Mouse (Mus musculus) gastrocnemius, postnatal 36 days (tissue): ENCODE measurements around the gene Myrf. TPM values are rescaled to one million over a fixed set of nuclear protein-coding genes. Genes with fewer than 3 reads are reported as not detected.
"Not testable (repeated sequence)": the region's sequence is repeated elsewhere in the genome, so short reads cannot be mapped to it uniquely, and the experiment has no call there.

Experiments used
- DNase-seq, 2 experiments: peaks; one replicate each; pipeline ENCODE4 v3.0.0; 2022
- intact Hi-C: fragments of 180-260 bp; cut with DNase I; formaldehyde crosslinking; loops from one replicate; pipeline ENCODE4 v1.15.1; 2025
- total RNA-seq, 2 experiments: library from RNA; stranded (reverse); gene quantifications; 2 replicates each; pipeline ENCODE4 v1.2.3; 2021

The Myrf gene
- total RNA-seq, 2 experiments from 2014 or later, result 0.08 TPM; not detected in 1

GRCm38 (mm10) chr19:10184096-10184495, 56.5 kb downstream of the Myrf start:
- intact Hi-C loops, result no loop called here
- DNase-seq, result no peak

DNA sequence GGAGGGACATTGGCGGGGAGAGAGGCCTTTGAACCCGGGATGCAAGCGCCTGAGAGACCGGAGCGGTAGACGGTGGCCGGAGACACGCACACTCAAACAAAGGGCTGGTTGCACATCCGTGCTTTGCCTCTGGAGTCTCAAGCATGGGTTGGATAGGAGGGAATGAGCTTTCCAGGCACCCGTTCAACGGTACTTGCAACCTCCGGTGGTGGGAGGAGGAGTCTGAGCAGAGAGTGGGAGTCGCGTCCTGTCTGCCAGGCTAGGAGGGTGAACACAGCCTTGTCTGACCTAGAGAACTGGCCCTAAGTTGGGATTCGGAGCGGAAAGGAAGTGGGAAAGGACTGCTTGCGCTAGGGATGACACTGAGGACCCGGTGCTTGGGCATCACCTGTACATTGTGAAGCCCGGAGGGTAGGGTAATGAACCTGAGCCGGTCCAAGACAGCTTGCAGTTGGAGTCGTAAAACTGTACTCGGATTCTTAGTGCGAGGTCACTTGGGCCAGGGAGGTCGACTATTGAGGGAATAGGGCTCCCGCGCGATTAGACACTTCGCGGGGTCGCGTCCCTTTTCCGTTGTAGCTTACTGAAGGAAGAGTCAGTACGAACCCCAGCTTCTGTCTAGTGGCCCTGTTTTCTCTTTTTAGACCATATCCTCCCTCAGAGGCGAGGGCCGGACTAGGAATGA, 57.1 kb downstream of the Myrf start:
- intact Hi-C loops, result no loop called here
- peak in 1 of 2 experiments; percentile 38 for DNase-seq

- peak; percentile 81 to 87 for DNase-seq
- intact Hi-C loops, result no loop called here
Measured at GRCm38 (mm10) chr19:10182670-10183298, 57.8 kb downstream of the Myrf start, which contains the start of gene Fads1. Gene Fads1 (plus strand): TSS chr19:10182888.

GRCm38 (mm10) chr19:10182142-10182541, 58.4 kb downstream of the Myrf start:
- intact Hi-C loops, result no loop called here
- DNase-seq, result no peak

DNA sequence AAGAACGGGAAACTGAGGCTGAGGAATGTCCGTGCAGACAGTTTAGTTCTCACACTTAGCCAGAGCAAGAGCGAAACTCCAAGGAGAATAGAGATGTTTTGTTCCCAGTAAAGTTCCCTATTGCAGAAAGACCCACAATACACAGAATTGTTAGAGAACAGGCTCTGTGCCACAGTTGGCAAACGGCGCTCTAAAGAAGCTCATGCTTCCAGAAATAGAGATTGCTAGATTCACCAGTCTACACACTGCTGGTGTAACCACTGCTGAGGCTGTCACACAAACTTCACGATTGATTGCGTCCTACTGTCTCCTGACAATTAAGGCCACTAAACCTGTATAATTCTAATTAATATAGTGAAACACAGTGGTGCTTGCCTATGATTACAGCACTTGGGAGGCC, 59.3 kb downstream of the Myrf start:
- DNase-seq, result no peak
- intact Hi-C loops, result no loop called here

DNA sequence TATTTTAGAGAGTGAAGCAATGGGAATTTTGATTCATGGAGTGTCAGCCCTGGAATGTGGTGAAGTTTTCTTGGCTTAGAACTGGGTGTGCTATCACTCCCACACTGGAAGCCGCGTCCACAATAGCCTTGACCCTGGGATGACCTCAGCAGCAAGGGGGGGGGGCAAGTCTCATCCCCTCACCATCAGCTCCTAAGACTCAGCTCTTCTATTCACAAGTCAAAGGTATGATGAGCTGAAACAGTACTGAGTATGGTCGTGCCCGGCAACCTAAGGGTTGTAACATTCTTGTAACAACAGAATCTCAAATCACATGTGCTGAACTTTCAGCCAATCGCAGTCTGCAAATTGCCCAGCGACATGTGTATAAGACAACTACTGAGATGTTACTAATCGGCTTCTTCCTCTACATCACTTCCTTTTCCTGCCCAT, 63.6 kb downstream of the Myrf start:
- intact Hi-C loops, result no loop called here
- DNase-seq, result no peak

DNA sequence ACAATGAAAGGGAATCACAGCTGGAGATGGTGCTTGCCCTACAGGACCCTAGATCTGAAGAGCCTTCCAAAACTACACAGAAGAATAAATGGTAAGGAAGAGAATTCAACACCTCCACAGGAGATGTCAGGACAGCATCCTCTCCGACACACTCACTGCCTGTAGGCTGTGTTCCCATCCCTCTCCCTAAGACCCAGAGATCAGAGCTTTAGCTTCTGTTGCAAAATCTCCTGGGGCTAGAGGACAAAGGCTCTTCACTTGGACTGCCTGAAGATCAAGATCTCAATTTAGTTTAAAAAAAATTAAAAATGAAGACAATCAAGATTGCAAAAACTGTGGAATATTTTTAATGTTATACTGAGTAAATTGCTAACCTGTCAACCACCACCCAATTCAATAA, 64.1 kb downstream of the Myrf start:
- DNase-seq, result no peak
- intact Hi-C loops, result no loop called here

GRCm38 (mm10) chr19:10174956-10175355, 65.6 kb downstream of the Myrf start:
- intact Hi-C loops, result no loop called here
- DNase-seq, result no peak

- DNase-seq, result no peak
- intact Hi-C loops, result no loop called here
Measured at GRCm38 (mm10) chr19:10173844-10174539, 66.6 kb downstream of the Myrf start.

- no peak for DNase-seq
- intact Hi-C loops, result no loop called here
Measured at GRCm38 (mm10) chr19:10173116-10173718, 67.3 kb downstream of the Myrf start.

DNA sequence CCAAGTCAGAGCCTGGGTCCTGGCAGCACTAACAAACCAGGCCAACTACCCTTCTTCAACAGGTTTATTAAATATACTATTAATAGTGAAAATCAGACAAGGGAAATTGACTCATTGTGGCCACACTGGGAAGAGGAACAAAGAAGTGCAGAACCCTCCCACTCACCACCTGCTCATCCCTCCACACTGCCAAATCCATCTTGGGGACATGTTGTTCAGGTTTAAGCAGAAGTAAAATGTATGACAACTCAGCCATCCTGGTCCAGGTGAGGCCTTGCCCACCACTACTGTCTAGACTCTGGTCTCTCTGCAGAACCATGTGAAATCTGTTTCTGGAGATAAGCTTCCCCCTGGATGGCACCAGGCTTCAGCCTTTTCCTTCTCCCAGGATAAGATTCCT, 68.7 kb downstream of the Myrf start:
- no peak for DNase-seq
- intact Hi-C loops, result no loop called here

GRCm38 (mm10) chr19:10171359-10171758, 69.2 kb downstream of the Myrf start:
- intact Hi-C loops, result no loop called here
- DNase-seq, result no peak

- intact Hi-C loops, result no loop called here
Measured at GRCm38 (mm10) chr19:10170466-10170865, 70.1 kb downstream of the Myrf start.

GRCm38 (mm10) chr19:10169692-10170330, 70.7 kb downstream of the Myrf start:
- DNase-seq, intact Hi-C loops: not testable (repeated sequence)

More at GRCm38 (mm10) chr19:10170466-10170865, 70.1 kb downstream of the Myrf start:
- DNase-seq, result no peak

DNA sequence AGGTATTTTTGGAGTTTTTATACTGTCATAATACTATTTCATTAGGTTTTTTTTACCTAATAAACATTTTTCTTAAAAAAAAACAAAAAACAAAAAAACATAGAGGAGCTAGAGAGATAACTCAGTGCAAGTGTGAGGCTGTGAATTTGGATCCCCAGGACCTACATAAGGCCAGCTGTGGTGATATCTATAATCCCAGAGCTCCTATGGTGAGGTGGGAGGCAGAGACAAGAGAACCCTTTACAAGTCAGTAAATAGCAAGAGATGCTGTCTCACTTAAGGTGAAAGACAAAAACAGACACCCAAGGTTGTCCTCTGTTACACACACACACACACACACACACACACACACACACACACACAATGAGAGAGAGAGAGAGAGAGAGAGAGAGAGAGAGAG, 71.4 kb downstream of the Myrf start:
- intact Hi-C loops, result no loop called here
- no peak for DNase-seq

DNA sequence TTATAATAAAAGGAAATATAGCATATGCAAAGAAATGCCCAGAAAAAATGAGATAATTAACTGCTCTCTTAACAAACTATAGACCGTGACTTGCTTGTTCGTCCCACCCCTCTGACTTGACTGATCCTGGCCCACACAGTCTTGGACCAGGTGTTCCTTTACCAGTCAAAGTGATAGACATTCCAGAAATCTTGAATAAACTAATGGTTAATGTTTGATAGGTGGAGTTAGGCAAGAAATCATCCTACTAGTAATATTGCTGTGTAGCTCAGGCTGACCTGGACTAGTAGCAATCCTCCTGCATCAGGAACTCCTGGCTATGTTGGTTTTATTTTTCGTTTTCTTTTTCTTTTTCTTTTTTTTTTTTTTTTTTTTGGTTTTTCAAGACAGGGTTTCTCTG, 72.1 kb downstream of the Myrf start:
- no peak for DNase-seq
- intact Hi-C loops, result no loop called here

DNA sequence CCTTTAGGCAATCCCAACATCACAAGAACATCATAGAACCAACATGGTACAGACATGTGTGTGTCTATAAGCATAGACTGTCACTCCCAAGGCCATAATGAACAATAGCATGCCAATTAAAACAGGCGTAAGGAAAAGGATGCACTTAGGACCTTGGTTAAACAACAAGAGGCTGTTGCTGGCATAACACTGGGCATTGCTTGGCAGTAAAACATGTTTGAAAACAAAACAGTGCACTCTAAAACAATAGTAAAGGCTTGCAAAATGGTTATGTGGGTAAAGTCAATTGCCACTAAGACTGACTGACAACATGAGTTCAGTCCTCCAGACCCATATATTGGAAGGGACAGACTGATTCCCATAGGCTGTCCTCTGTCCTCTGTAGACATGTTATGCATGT, 72.6 kb downstream of the Myrf start:
- no peak for DNase-seq

DNA sequence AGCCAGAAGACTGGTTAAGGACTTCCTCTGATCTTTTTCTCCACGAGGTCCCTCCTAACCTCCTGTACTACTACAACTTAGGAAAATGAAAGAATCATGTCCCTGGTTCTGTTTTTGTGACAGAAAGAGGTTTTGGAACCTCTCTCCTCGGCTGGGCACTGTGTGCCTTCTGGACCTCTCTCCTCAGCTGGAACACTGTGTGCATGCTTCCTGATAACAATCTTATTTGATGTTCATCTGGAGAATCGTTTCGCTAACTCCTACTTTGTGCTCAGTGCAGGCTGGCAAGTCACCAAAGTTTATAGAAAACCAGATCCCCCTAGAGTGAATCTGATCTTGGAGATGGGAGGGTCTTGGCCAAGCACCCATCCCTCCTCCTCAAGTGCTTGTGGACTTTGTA, 73.4 kb downstream of the Myrf start:
- no peak for DNase-seq
- intact Hi-C loops, result no loop called here

More for the DNA sequence above, 72.6 kb downstream of the Myrf start:
- intact Hi-C loops, result no loop called here

GRCm38 (mm10) chr19:10165928-10166327, 74.6 kb downstream of the Myrf start:
- intact Hi-C loops, DNase-seq: not testable (repeated sequence)

DNA sequence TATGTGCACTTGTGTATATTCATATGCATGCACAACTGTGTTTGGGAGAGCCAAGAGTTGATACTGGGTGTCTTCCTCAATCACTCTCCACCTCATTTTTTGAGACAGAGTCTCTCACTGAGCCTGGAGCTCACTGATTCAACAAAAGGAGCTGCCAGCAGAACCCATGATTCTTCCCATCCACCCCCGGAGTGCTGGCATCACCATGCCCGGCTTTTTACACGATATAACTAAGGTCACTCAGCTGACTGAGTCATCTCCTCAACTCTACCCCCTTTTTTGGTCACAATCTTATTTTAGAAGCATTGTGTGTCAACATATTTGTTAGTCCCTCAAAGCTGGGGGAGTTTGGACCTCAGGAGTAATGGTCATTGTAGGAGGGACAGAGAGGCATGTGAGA, 76.7 kb downstream of the Myrf start:
- intact Hi-C loops, result no loop called here
- DNase-seq, result no peak
